Mouse (Mus musculus) heart, embryonic 15.5 days (tissue): ENCODE results near the gene Cyp2b19. TPM values are rescaled to one million over a fixed set of nuclear protein-coding genes. Genes with fewer than 3 reads are reported as not detected.
"Not testable (repeated sequence)": the region's sequence is repeated elsewhere in the genome, so short reads cannot be mapped to it uniquely, and the experiment has no call there.

Source experiments
- ATAC-seq: fragments of 200-750 bp; cut with Nextera tagmentation; replicated peaks from 2 replicates; pipeline ENCODE4 v1.8.0; 2017; ENCODE audit warnings: low read depth, moderate TSS enrichment; ENCODE audit not compliant: insufficient number of reproducible peaks, insufficient read depth, low FRiP score
- H3K27ac ChIP-seq: fragments of 300-500 bp; sonication (generic); 2 replicates; pipeline ENCODE4 v1.5.1; 2015; ENCODE audit warnings: mild to moderate bottlenecking, inconsistent platforms
- H3K27me3 ChIP-seq: fragments of 300-500 bp; sonication (generic); 2 replicates; pipeline ENCODE4 v1.6.1; 2015; ENCODE audit warnings: inconsistent platforms
- H3K36me3 ChIP-seq: fragments of 300-500 bp; sonication (generic); 2 replicates; pipeline ENCODE4 v1.6.1; 2015; ENCODE audit warnings: mild to moderate bottlenecking, inconsistent platforms
- H3K4me1 ChIP-seq: fragments of 300-500 bp; sonication (generic); replicated peaks from 2 replicates; pipeline ENCODE4 v1.6.1; 2015; ENCODE audit warnings: inconsistent platforms
- H3K4me2 ChIP-seq: fragments of 300-500 bp; sonication (generic); 2 replicates; pipeline ENCODE4 v1.6.1; 2015; ENCODE audit warnings: inconsistent platforms, mild to moderate bottlenecking, moderate library complexity
- H3K4me3 ChIP-seq: fragments of 300-500 bp; sonication (generic); 2 replicates; pipeline ENCODE4 v1.5.1; 2015; ENCODE audit warnings: mild to moderate bottlenecking, inconsistent platforms
- H3K9ac ChIP-seq: fragments of 300-500 bp; sonication (generic); 2 replicates; pipeline ENCODE4 v1.6.1; 2015; ENCODE audit warnings: mild to moderate bottlenecking, inconsistent platforms
- H3K9me3 ChIP-seq: fragments of 300-500 bp; sonication (generic); replicated peaks from 2 replicates; pipeline ENCODE4 v1.6.1; 2016; ENCODE audit warnings: inconsistent platforms
- WGBS: fragments of 180-500 bp; shearing (Covaris S2); methylation state at CpG from one replicate; pipeline ENCODE4 v1.1.7; 2015; ENCODE audit warnings: mixed read lengths; 5-methylcytosine and 5-hydroxymethylcytosine counted together
- polyA plus RNA-seq: library from polyadenylated mRNA; unstranded; fragments of >200 nt; fragmentation: Nextera tagmentation; extraction: Ambion mirVana; gene quantifications from 2 replicates; pipeline ENCODE4 v1.2.1, GENCODE M21; 2015

The Cyp2b19 gene
- polyA plus RNA-seq, 1 experiment from 2014 or later: not detected

DNA sequence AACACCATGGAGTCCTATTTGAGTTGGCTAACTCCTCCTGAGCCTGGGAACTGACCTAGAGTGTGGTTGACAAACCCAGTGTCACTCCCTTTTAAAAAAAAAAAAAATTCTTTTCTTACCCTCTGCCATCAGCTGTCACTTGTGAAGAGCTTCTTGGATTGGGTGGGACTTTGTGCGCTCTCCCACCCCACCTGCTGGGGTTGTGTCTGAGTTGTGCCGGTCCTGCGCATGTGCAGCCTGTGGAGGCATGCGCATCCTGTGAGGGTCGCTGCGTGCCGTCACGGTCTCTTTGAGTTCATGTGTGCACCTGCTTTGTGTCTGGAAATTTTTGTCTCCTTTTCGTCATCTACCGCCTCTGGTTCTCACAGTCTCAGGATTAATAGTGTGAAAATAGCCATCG, 23.6 kb downstream of the Cyp2b19 start:
- ATAC-seq: no peak
- Histone ChIP-seq H3K4me2 (no peak overlapping the region), H3K9me3 (no peaks in the 10 kb centered on the region), H3K4me3 (no peak overlapping the region), H3K27ac (no peak overlapping the region), H3K36me3 (no peaks in the 10 kb centered on the region), H3K27me3 (no peaks in the 10 kb centered on the region), H3K4me1 (no peaks in the 10 kb centered on the region), H3K9ac (no peak overlapping the region)
- 12% methylated on average over 11 of the region's 11 CpGs for WGBS

DNA sequence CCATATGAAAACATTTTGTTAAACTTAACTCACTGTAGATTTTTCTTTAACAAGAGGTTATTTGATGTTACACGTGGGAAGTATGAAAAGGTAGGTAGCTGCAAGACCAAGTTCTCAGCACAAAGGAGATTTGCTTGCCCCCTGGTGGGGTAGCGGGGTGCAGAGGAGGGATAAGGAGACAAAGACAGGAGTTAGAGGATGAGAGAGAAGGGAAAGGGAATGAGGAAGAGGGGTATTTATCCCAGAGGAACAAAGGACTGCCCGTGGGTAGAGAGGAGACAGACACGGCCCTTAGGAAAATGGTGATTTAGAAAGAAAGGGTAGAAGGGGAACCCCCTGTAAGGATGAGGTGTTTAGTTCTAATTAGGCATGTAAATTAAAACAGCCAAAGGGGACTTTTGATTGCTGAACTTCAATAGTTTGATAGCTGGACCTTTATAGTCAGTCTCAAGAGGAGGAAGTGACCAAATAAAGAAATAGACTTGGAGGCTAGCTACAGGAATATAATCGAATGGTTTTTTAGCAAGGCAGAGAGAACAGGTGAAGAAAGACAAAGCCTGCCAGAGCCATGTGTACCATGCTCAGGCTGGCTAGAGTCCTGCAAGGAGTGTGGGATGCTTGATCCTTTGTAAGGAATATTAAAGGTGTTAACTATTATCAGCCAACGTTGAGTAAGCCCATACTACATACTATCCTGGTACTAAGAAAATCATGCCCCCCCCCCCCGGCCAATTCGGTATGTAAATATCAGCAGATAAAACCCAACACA, 24.2 kb downstream of the Cyp2b19 start:
- Histone ChIP-seq H3K4me1 (no peaks in the 10 kb centered on the region), H3K27ac (no peak overlapping the region), H3K9ac (no peak overlapping the region), H3K27me3 (no peaks in the 10 kb centered on the region), H3K4me3 (no peak overlapping the region), H3K36me3 (no peaks in the 10 kb centered on the region), H3K9me3 (no peaks in the 10 kb centered on the region), H3K4me2 (no peak overlapping the region)
- 28% methylated on average over 8 of the region's 8 CpGs for WGBS
- no peak for ATAC-seq

DNA sequence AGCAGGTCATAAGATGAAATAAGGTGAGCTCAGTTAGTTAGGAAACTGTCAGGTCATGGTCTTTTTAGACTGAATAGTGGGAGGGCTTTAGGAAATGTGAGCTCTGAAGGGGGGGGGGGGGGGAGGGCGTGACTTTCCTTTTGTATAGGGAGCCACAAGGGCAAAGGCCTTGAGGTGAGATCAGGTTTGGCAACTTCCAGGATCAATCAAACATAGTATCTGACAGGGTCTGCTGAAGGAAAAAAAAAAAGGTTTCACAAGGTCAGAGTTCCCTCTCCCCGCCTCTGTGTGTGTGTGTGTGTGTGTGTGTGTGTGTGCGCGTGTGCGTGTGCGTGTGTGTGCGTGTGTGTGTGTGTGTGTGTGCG, 24.8 kb downstream of the Cyp2b19 start:
- ATAC-seq: no peak
- Histone ChIP-seq H3K27ac (no peak overlapping the region), H3K4me1 (no peaks in the 10 kb centered on the region), H3K27me3 (no peaks in the 10 kb centered on the region), H3K4me3 (no peak overlapping the region), H3K9me3 (no peaks in the 10 kb centered on the region), H3K9ac (no peak overlapping the region), H3K4me2 (no peak overlapping the region), H3K36me3 (no peaks in the 10 kb centered on the region)
- 42% methylated on average over 8 of the region's 8 CpGs for WGBS

DNA sequence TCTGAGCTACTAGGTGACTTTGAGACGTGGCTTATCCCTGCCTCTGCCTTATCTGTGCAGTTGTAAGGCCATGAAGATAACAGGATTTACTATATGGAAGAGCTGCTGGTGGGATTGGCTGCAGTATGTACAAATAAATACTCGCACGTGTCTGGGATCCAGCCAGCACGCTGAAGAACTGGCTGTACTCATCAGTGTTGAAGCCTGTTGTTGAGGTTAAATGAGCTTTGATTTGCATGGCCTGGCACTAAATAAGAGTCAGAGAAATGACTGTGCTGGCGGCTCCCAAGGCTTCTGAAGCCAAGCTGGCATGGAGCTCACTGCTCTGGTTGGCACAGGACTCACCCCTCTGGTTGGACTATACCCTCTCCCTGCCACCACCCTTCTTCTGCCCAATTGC, 26.2 kb downstream of the Cyp2b19 start:
- WGBS: 47% methylated on average over 5 of the region's 5 CpGs
- H3K9ac ChIP-seq: no peak overlapping the region
- H3K4me2 ChIP-seq: no peak overlapping the region
- H3K4me3 ChIP-seq: no peak overlapping the region
- H3K4me1 ChIP-seq: no peaks in the 10 kb centered on the region
- ATAC-seq: no peak
- H3K36me3 ChIP-seq: no peaks in the 10 kb centered on the region
- H3K27ac ChIP-seq: no peak overlapping the region
- H3K27me3 ChIP-seq: no peaks in the 10 kb centered on the region
- H3K9me3 ChIP-seq: no peaks in the 10 kb centered on the region

DNA sequence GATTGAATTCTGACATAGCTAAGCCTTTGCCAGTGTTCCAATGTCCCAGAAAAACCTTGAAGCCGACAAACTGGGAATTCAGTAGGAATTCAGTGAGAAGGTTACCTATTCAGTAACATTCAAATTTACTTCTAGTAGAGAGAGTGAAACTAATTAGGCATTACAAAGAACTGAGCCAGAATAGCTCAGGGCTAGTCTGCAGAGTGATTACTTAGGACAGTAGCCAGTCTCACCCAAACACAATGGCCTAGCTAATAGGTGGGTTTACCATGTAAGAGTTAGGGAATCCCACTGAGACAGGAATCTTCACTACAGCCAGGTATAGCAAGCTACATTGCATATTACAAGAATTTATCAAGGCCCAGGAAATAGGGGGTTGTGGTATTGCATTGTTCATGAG, 29.1 kb downstream of the Cyp2b19 start:
- H3K27me3 ChIP-seq, H3K27ac ChIP-seq, ATAC-seq, H3K9ac ChIP-seq, H3K4me2 ChIP-seq, H3K4me3 ChIP-seq, H3K9me3 ChIP-seq, H3K4me1 ChIP-seq, H3K36me3 ChIP-seq: not testable (repeated sequence)
- 68% methylated on average over 1 of the region's 1 CpGs for WGBS

DNA sequence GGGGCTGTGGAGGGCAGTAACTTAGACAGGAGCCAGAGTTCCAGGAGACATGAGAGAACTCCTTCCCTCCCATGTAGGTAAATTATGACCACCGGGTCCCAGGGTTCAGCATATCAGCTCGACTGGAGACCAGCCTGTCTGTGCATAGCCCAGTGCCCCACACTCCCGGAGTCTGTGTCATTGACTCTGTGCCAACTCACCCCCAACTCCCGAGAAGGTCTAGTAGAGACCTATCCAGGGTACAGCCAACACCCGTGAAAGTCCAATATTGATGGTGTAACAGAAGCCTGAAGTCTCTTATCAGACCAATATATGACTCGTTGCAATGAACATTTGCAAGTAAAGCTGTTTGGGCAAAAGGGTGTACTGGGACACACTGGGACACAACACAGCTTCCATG, 33.0 kb downstream of the Cyp2b19 start:
- Histone ChIP-seq H3K4me2 (no peak overlapping the region), H3K4me1 (no peaks in the 10 kb centered on the region), H3K9ac (no peak overlapping the region), H3K27ac (no peak overlapping the region), H3K27me3 (no peaks in the 10 kb centered on the region), H3K9me3 (no peaks in the 10 kb centered on the region), H3K36me3 (no peaks in the 10 kb centered on the region), H3K4me3 (no peak overlapping the region)
- no peak for ATAC-seq
- 57% methylated on average over 6 of the region's 6 CpGs for WGBS

DNA sequence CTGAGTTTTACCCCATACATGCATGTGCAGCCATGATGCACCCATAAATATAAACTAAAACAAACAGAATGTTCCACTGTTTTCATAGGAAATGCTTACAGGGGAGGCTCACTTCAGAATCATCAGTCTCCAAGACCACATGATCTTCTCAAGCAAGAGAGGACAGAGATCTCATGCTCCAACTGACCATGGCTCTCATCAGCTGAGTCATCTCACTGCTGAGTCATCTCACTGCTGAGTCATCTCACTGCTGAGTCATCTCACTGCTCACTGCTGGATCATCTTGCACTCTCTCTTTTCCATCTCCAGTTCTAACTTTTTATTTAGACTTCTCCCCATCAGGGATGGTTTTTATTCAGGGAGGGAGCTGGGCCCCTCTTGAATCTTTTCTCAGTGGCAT, 43.2 kb downstream of the Cyp2b19 start:
- Histone ChIP-seq H3K9ac (no peak overlapping the region), H3K36me3 (no peaks in the 10 kb centered on the region), H3K27me3 (no peaks in the 10 kb centered on the region), H3K4me2 (no peak overlapping the region), H3K4me1 (no peaks in the 10 kb centered on the region), H3K27ac (no peak overlapping the region), H3K9me3 (no peaks in the 10 kb centered on the region), H3K4me3 (no peak overlapping the region)
- ATAC-seq: no peak

DNA sequence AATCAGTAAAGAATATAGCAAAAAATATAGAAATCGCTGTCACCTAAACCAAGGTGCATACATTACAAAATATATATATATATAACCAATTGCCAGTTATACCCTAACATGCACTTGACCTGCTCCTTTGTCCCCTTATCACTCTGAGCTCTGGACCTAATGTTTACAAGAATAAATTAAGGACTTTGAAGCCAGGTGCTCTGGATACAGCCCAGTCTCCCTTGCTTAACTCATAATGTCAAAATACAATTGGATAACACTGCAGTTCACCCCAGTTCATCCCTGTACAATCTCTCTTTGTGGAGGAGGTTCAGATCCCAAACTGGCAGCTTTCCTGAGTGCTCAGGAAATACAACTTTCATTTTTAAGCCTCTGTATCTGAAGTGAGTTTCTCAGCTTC, 44.1 kb downstream of the Cyp2b19 start:
- Histone ChIP-seq H3K4me2 (no peak overlapping the region), H3K9me3 (no peaks in the 10 kb centered on the region), H3K27me3 (no peaks in the 10 kb centered on the region), H3K27ac (no peak overlapping the region), H3K9ac (no peak overlapping the region), H3K4me3 (no peak overlapping the region), H3K4me1 (no peaks in the 10 kb centered on the region), H3K36me3 (no peaks in the 10 kb centered on the region)
- 88% methylated on average over 1 of the region's 1 CpGs for WGBS
- ATAC-seq: no peak

DNA sequence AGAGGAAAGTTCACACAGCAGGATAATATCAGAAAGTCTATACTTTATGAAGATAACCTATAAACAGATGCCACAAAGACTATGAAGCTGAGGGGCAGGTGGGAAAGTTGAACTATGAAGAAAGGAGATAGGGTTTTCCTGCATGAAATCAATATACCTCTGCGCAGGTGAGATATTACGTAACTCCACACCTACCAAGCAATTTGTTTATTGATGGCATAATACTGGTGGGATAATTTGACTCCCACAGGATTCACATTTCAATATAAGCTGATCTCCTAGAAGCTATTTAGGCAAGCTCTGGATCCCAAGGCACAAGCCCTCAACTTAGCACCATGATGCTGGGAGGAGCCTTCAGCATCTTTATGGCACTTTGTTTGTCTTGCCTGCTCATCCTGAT, 51.6 kb downstream of the Cyp2b19 start, which contains the start of gene Cyp2g1:
TSS of gene Cyp2g1 (plus strand) at position 301 of the 400 bp plus-strand sequence.
- no peak for ATAC-seq
- Histone ChIP-seq H3K4me1 (no peaks in the 10 kb centered on the region), H3K27ac (no peak within 1 kb of the TSS), H3K4me2 (no peak within 1 kb of the TSS), H3K27me3 (no peaks in the 10 kb centered on the region), H3K4me3 (no peak within 1 kb of the TSS), H3K36me3 (no peaks in the 10 kb centered on the region), H3K9ac (no peak within 1 kb of the TSS), H3K9me3 (no peaks in the 10 kb centered on the region)
- WGBS: 87% methylated on average over 2 of the region's 2 CpGs

Other genes starting within 250 kb of the Cyp2b19 start
- gene Nlrp9a, start 222.1 kb upstream of the Cyp2b19 start, polyA plus RNA-seq: not detected in 2 replicates
- gene Vmn1r185, start 138.7 kb upstream of the Cyp2b19 start, polyA plus RNA-seq: not detected in 2 replicates
- gene Cyp2b23, start 70.7 kb upstream of the Cyp2b19 start, polyA plus RNA-seq: not detected in 2 replicates
- not detected in 2 replicates for gene Cyp2g1, start 51.8 kb downstream of the Cyp2b19 start, polyA plus RNA-seq
- 0.11 TPM in 1 of 2 replicates, not detected in the other for gene Cyp2a5, start 78.2 kb downstream of the Cyp2b19 start, polyA plus RNA-seq
- 0.04 TPM in 1 of 2 replicates, not detected in the other for gene Cyp2a22, start 182.2 kb downstream of the Cyp2b19 start, polyA plus RNA-seq